Mouse (Mus musculus): ENCODE data around the gene Btg2.

DNA sequence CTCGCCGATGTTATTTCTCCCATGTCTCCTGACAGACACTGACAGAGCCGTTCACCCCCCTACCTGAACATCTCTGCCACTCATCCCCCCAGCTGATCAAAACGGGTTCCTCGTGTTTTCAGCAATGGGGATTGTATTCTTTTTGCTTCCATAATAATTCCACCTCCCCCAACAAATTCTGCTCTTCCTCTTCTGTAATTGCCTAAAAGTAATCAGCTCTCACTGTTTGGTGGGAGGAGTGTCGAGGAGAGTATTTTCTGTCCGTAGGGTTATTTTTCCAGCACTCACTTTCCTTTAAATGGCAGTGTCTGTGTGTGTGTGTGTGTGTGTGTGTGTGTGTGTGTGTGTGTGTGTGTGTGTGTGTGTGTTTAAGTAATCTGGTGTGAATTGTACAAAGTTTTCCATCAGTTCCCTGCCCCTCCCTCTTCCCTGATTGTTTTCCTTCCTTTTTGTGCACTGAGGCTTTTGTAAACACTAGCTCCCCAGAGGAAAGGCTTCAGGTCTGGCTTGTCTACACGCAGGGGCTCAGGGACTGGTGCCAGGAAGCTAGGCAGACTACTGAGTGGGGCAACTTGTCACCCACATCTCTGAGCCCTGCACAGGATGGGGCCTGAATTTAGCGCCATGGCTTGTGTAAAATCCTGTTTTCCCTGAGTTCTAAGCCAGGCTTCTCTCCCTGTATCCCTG lies 700 bp upstream of the Btg2 start:
- TF ChIP-seq CTCF (IDR thresholded peaks at IDR 0.05; ENCODE audit: low read depth, low read length) (no peak), TAL1 (conservative IDR thresholded peaks at IDR 0.05; ENCODE audit: low read depth, low read length) (no peak)

Data from G1E (cell line).